Mouse (Mus musculus): ENCODE results near the gene Nwd1.

The Nwd1 gene

GRCm38 (mm10) chr8:72698349-72698926 lies 51.9 kb downstream of the Nwd1 start:
- DNase-seq (ENCODE audit: low read depth, low spot score): no peak

- DNase-seq (ENCODE audit: low read depth, low spot score): no peak
These were observed 66.1 kb downstream of the Nwd1 start for GRCm38 (mm10) chr8:72712569-72712968.

GRCm38 (mm10) chr8:72716594-72716993 lies 70.1 kb downstream of the Nwd1 start:
- no peak for DNase-seq (ENCODE audit: low read depth, low spot score)

- no peak for DNase-seq (ENCODE audit: low read depth, low spot score)
These were observed 74.0 kb downstream of the Nwd1 start for GRCm38 (mm10) chr8:72720541-72720940.

- peak; percentile 89 for DNase-seq (ENCODE audit: low read depth, low spot score)
These were observed 76.5 kb downstream of the Nwd1 start, which contains the start of gene Sin3b for GRCm38 (mm10) chr8:72722769-72723650. Gene Sin3b (plus strand): TSS chr8:72723285.

GRCm38 (mm10) chr8:72723651-72724001 lies 77.1 kb downstream of the Nwd1 start:
- DNase-seq (ENCODE audit: low read depth, low spot score): no peak

GRCm38 (mm10) chr8:72728636-72729035 lies 82.1 kb downstream of the Nwd1 start:
- DNase-seq (ENCODE audit: low read depth, low spot score): no peak

- DNase-seq (ENCODE audit: low read depth, low spot score): no peak
These were observed 88.5 kb downstream of the Nwd1 start for GRCm38 (mm10) chr8:72735001-72735400.

- no peak for DNase-seq (ENCODE audit: low read depth, low spot score)
These were observed 90.4 kb downstream of the Nwd1 start for GRCm38 (mm10) chr8:72736868-72737267.

- DNase-seq (ENCODE audit: low read depth, low spot score): peak; percentile 68
These were observed 99.5 kb downstream of the Nwd1 start for GRCm38 (mm10) chr8:72746061-72746460.

- peak; percentile 39 for DNase-seq (ENCODE audit: low read depth, low spot score)
These were observed 103.3 kb downstream of the Nwd1 start for GRCm38 (mm10) chr8:72749846-72750245.

GRCm38 (mm10) chr8:72750266-72750665 lies 103.8 kb downstream of the Nwd1 start:
- no peak for DNase-seq (ENCODE audit: low read depth, low spot score)

GRCm38 (mm10) chr8:72751126-72751525 lies 104.6 kb downstream of the Nwd1 start:
- no peak for DNase-seq (ENCODE audit: low read depth, low spot score)

- DNase-seq (ENCODE audit: low read depth, low spot score): no peak
These were observed 105.8 kb downstream of the Nwd1 start for GRCm38 (mm10) chr8:72752289-72752688.

GRCm38 (mm10) chr8:72753165-72753564 lies 106.7 kb downstream of the Nwd1 start:
- no peak for DNase-seq (ENCODE audit: low read depth, low spot score)

GRCm38 (mm10) chr8:72753781-72754180 lies 107.3 kb downstream of the Nwd1 start:
- no peak for DNase-seq (ENCODE audit: low read depth, low spot score)

- no peak for DNase-seq (ENCODE audit: low read depth, low spot score)
These were observed 109.5 kb downstream of the Nwd1 start for GRCm38 (mm10) chr8:72756031-72756430.

- DNase-seq (ENCODE audit: low read depth, low spot score): peak; percentile 33
These were observed 110.4 kb downstream of the Nwd1 start for GRCm38 (mm10) chr8:72756771-72757390.

GRCm38 (mm10) chr8:72757426-72758195 lies 111.1 kb downstream of the Nwd1 start:
- DNase-seq (ENCODE audit: low read depth, low spot score): peak; percentile 41

GRCm38 (mm10) chr8:72758310-72758709 lies 111.8 kb downstream of the Nwd1 start:
- no peak for DNase-seq (ENCODE audit: low read depth, low spot score)

- DNase-seq (ENCODE audit: low read depth, low spot score): no peak
These were observed 113.7 kb downstream of the Nwd1 start for GRCm38 (mm10) chr8:72760216-72760615.

All from R1 (cell line).